Mouse (Mus musculus): ENCODE measurements at regions not wholly inside any gene's neighbourhood (a gene's known extent, or its start where the extent isn't known, plus 50 kb on each side); places are given as distances from the start of the nearest gene placed in this dataset.
A peak's percentile ranks its signal among the peaks of the same experiment; 100 is the strongest.

DNA sequence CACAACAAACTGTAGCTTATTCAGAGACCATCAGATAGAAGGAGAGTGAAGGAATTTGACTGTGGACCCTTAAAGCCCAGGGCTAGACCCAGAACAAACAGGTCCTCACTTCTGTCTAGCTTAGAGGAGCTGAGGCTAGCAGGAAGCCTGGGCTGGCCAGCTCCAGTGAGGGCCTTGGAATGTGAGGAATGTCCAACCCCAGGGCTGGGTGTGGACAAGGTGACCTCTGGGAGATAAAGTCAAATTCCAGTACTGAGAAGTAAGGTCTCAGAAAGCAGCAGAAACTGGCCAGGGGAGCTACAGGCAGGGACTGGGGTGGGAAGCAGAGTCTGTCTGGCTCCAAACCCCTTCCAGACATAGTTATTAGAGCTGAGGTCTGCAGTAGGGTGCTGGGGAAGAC lies 51.0 kb upstream of the Ssbp3 start:
- H3K9me3 ChIP-seq (ENCODE audit: control insufficient read depth, low read length): no peaks in the 10 kb centered on the region
- peaks cover 2% of the 10 kb centered on the region; the same call in 1 of the 2 replicates for H3K27me3 ChIP-seq (ENCODE audit: control insufficient read depth, insufficient read depth, low read length)
- no peak overlapping the region for H3K4me3 ChIP-seq (ENCODE audit: insufficient read depth in 1 of 2, low read depth in 2 of 2, low read length in 2 of 2)
- ATAC-seq (ENCODE audit: insufficient read depth) (no peak), DNase-seq (ENCODE audit: low read depth in 3 of 3, low spot score in 3 of 3) (no peak)
- TF ChIP-seq EP300 (IDR thresholded peaks at IDR 0.05; ENCODE audit: low read depth): no peak
- TF ChIP-seq CTCF (IDR thresholded peaks at IDR 0.05; ENCODE audit: low read depth): no peak
- no peak overlapping the region for H3K27ac ChIP-seq
- H3K36me3 ChIP-seq (replicated peaks; ENCODE audit: control insufficient read depth, insufficient read depth, low read depth): no peaks in the 10 kb centered on the region
- no peak overlapping the region for H3K9ac ChIP-seq (replicated peaks)
- H3K4me1 ChIP-seq (replicated peaks; ENCODE audit: control insufficient read depth in 2 of 2, insufficient read depth in 2 of 2, low read length in 1 of 2): peaks cover 0 to 8% of the 10 kb centered on the region in 2 experiments; a peak in 1 of 4 replicates
- H3K4me2 ChIP-seq (ENCODE audit: low read depth): no peak overlapping the region

DNA sequence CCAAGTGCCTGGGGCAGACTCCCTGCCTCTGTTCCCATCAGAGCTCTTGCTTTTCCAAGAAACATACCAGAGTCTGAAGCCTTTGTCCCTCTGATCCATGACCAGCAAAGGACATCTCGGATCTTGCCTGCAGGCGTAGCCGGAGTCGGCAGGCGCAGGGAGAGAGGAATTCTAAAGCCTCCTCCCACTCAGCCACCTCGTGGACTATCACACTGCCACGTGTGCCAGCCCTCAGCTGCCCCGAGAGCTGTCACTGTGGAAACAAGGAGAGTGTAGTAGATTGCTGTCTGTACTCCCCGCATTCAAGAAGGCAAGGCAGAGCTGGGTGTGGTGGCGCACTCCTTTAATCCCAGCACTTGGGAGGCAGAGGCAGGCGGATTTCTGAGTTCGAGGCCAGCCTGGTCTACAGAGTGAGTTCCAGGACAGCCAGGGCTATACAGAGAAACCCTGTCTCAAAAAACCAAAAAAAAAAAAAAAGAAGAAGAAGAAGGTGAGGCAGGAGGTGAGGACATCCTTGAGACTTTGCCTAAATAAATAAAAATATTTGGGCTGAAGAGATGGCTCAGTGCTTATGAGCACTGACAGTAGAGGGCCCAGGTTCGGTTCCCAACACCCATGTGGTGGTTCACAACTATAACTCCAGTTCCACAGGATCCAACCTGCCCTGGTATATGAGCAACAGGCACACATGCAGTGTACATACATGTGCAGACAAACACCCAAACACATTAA lies 52.0 kb upstream of the Ssbp3 start:
- no peak overlapping the region for H3K4me2 ChIP-seq (ENCODE audit: low read depth)
- ATAC-seq (ENCODE audit: insufficient read depth): no peak
- peaks cover 0 to 8% of the 10 kb centered on the region in 2 experiments; a peak in 1 of 4 replicates for H3K4me1 ChIP-seq (replicated peaks; ENCODE audit: control insufficient read depth in 2 of 2, insufficient read depth in 2 of 2, low read length in 1 of 2)
- no peak overlapping the region for H3K4me3 ChIP-seq (ENCODE audit: insufficient read depth in 1 of 2, low read depth in 2 of 2, low read length in 2 of 2)
- H3K9me3 ChIP-seq (ENCODE audit: control insufficient read depth, low read length): no peaks in the 10 kb centered on the region
- DNase-seq (ENCODE audit: low read depth in 3 of 3, low spot score in 3 of 3): no peak
- H3K27me3 ChIP-seq (ENCODE audit: control insufficient read depth, insufficient read depth, low read length): peaks cover 2% of the 10 kb centered on the region; the same call in 1 of the 2 replicates
- TF ChIP-seq CTCF (IDR thresholded peaks at IDR 0.05; ENCODE audit: low read depth): no peak
- TF ChIP-seq EP300 (IDR thresholded peaks at IDR 0.05; ENCODE audit: low read depth): no peak
- no peak overlapping the region for H3K27ac ChIP-seq
- WGBS (ENCODE audit: insufficient replicate concordance): 73% methylated on average over 13 of the region's 13 CpGs
- no peaks in the 10 kb centered on the region for H3K36me3 ChIP-seq (replicated peaks; ENCODE audit: control insufficient read depth, insufficient read depth, low read depth)
- no peak overlapping the region for H3K9ac ChIP-seq (replicated peaks)

DNA sequence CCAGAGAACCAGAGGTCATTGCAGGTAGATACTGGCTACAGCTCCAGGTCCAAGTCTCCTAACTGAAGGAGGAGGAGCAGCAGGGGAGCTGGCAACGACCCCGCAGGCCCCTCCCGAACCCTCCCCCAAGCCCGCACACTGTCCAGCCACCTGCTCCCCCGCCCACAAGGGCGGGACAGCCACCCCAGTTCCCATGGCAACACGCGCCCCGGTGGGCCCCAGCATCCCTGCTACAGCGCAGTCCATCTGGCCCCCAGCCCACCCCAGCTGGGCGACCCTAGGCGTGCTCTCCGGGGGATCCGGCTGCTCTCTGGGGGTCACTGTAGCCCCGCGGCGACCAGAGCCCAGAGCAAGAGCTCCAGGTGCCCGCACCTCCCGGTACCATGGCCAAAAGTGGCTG lies 51.0 kb upstream of the Acot11 start:
- Histone ChIP-seq H3K9ac (replicated peaks) (no peak overlapping the region), H3K27ac (no peak overlapping the region), H3K4me1 (replicated peaks; ENCODE audit: control insufficient read depth in 2 of 2, insufficient read depth in 2 of 2, low read length in 1 of 2) (peaks cover 0 to 5% of the 10 kb centered on the region in 2 experiments; a peak in 1 of 4 replicates), H3K4me2 (ENCODE audit: low read depth) (no peak overlapping the region), H3K9me3 (ENCODE audit: control insufficient read depth, low read length) (no peaks in the 10 kb centered on the region), H3K27me3 (ENCODE audit: control insufficient read depth, insufficient read depth, low read length) (peaks cover 2% of the 10 kb centered on the region; the same call in 1 of the 2 replicates), H3K4me3 (ENCODE audit: insufficient read depth in 1 of 2, low read depth in 2 of 2, low read length in 2 of 2) (no peak overlapping the region), H3K36me3 (replicated peaks; ENCODE audit: control insufficient read depth, insufficient read depth, low read depth) (no peaks in the 10 kb centered on the region)
- TF ChIP-seq CTCF (IDR thresholded peaks at IDR 0.05; ENCODE audit: low read depth) (no peak), EP300 (IDR thresholded peaks at IDR 0.05; ENCODE audit: low read depth) (no peak)
- DNase-seq (ENCODE audit: low read depth in 3 of 3, low spot score in 3 of 3) (no peak), ATAC-seq (ENCODE audit: insufficient read depth) (no peak)
- WGBS (ENCODE audit: insufficient replicate concordance): 35% methylated on average over 19 of the region's 19 CpGs

DNA sequence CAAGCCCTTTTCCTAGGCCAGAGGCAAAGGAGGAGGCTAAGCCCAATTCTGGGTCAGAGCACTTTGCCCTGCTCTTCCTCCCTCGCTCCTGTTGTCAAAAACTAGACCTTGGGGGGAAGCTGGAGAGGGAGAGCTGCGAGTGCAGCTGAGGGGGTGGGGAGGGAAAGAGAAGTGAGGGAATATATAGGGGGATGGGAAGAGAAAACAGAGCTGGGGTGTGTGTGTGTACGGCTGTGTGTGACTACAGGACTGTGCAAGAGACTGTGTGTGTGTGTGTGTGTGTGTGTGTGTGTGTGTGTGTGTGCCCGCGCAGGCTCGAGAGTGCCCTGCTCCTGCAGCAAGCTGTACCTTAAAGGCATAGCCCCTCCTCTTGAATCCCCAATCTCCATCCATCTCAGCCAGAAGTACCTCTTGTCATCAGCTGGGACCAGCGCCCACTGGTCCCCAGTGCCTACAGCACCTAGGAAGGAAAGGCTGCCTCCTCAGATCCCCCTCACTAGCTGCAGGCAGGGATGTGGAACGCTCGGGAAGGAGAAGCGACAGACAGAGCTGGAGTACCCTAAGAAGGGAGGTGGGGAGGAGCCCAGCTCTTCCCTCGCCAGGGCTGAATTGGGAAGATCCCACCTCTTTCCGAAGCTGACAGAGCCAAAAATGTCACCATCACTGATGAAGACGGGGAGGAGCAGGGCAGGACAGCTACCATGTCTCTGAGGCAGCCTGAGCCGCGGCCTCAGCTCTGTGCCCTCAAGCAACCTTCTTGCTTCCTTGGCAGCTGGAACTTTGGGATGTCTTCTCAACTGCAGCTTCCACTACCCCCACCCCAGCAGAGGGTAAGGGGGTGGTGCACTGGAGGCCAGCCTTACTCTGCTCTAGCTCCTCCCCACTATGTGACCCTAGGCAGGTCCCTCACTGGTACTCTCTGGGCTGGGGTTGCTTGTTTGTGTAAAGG lies 49.8 kb upstream of the Acot11 start:
- DNase-seq (ENCODE audit: low read depth in 3 of 3, low spot score in 3 of 3) (no peak), ATAC-seq (ENCODE audit: insufficient read depth) (0 out of 2 replicates have a peak, but pooled peaks have one; percentile 31)
- Histone ChIP-seq H3K27ac (no peak overlapping the region), H3K9ac (replicated peaks) (no peak overlapping the region), H3K4me2 (ENCODE audit: low read depth) (no peak overlapping the region), H3K4me3 (ENCODE audit: insufficient read depth in 1 of 2, low read depth in 2 of 2, low read length in 2 of 2) (no peak overlapping the region), H3K27me3 (ENCODE audit: control insufficient read depth, insufficient read depth, low read length) (peaks cover 2% of the 10 kb centered on the region; the same call in 1 of the 2 replicates), H3K36me3 (replicated peaks; ENCODE audit: control insufficient read depth, insufficient read depth, low read depth) (no peaks in the 10 kb centered on the region), H3K9me3 (ENCODE audit: control insufficient read depth, low read length) (no peaks in the 10 kb centered on the region), H3K4me1 (replicated peaks; ENCODE audit: control insufficient read depth in 2 of 2, insufficient read depth in 2 of 2, low read length in 1 of 2) (peaks cover 0 to under 1% of the 10 kb centered on the region in 2 experiments; a peak in 1 of 4 replicates)
- TF ChIP-seq CTCF (IDR thresholded peaks at IDR 0.05; ENCODE audit: low read depth) (no peak), EP300 (IDR thresholded peaks at IDR 0.05; ENCODE audit: low read depth) (no peak)
- 32% methylated on average over 15 of the region's 15 CpGs for WGBS (ENCODE audit: insufficient replicate concordance)
